Mouse (Mus musculus) ES-Bruce4 (cell line): ENCODE data around the gene Usp20. TPM values are rescaled to one million over a fixed set of nuclear protein-coding genes. Genes with fewer than 3 reads are reported as not detected.

Experiments used
- H3K27ac ChIP-seq: 2 replicates; pipeline ENCODE4 v1.5.1; 2012; ENCODE audit warnings: low read length, inconsistent platforms; ENCODE audit not compliant: insufficient read depth
- H3K27me3 ChIP-seq: 2 replicates; pipeline ENCODE4 v1.6.1; 2012; ENCODE audit warnings: mild to moderate bottlenecking, low read length, inconsistent platforms; ENCODE audit not compliant: control insufficient read depth, poor library complexity, insufficient read depth, severe bottlenecking
- H3K36me3 ChIP-seq: 2 replicates; pipeline ENCODE4 v1.6.1; 2012; ENCODE audit warnings: inconsistent platforms, mild to moderate bottlenecking, low read length, moderate library complexity; ENCODE audit not compliant: control insufficient read depth, poor library complexity, insufficient read depth, severe bottlenecking
- H3K4me1 ChIP-seq: one replicate; pipeline ENCODE4 v1.8.1; 2011; ENCODE audit warnings: low read length; ENCODE audit not compliant: control insufficient read depth, insufficient read depth
- H3K4me3 ChIP-seq: 2 replicates; pipeline ENCODE4 v1.5.1; 2011; ENCODE audit warnings: low read depth, mild to moderate bottlenecking, low read length
- H3K9ac ChIP-seq: 2 replicates; pipeline ENCODE4 v1.6.1; 2012; ENCODE audit warnings: low read depth, mild to moderate bottlenecking, inconsistent platforms; ENCODE audit not compliant: poor library complexity, severe bottlenecking
- H3K9me3 ChIP-seq: replicated peaks from 2 replicates; pipeline ENCODE4 v1.6.1; 2012; ENCODE audit warnings: mild to moderate bottlenecking, low read length, inconsistent platforms; ENCODE audit not compliant: control insufficient read depth, poor library complexity, insufficient read depth, severe bottlenecking
- CTCF ChIP-seq: IDR thresholded peaks from one replicate; pipeline ENCODE4 v1.8.1; 2011; ENCODE audit warnings: low read depth, low read length
- EP300 ChIP-seq: IDR thresholded peaks from 2 replicates; pipeline ENCODE4 v1.6.1; 2011; ENCODE audit warnings: low read depth, low read length; ENCODE audit not compliant: insufficient read depth
- POLR2A ChIP-seq: IDR thresholded peaks from one replicate; pipeline ENCODE4 v1.8.1; 2011; ENCODE audit warnings: low read length; ENCODE audit not compliant: insufficient read depth
- polyA plus RNA-seq: library from polyadenylated mRNA; stranded (reverse); fragments of >200 nt; gene quantifications from 2 replicates; pipeline ENCODE4 v1.2.4, GENCODE M21; 2011; ENCODE audit warnings: low read depth; ENCODE audit not compliant: missing spikeins, insufficient read depth, insufficient read length

Gene Usp20
- polyA plus RNA-seq, 1 experiment: 7.2 TPM

- Histone ChIP-seq H3K36me3 (peaks cover 10% of the 10 kb centered on the region), H3K27ac (no peak overlapping the region), H3K27me3 (no peaks in the 10 kb centered on the region), H3K9ac (no peak overlapping the region), H3K4me1 (peaks cover 8% of the 10 kb centered on the region), H3K9me3 (no peaks in the 10 kb centered on the region), H3K4me3 (no peak overlapping the region)
- TF ChIP-seq CTCF (no peak), POLR2A (no peak), EP300 (no peak)
Measured at GRCm38 (mm10) chr2:31040487-31040886, 58.4 kb downstream of the Usp20 start.

DNA sequence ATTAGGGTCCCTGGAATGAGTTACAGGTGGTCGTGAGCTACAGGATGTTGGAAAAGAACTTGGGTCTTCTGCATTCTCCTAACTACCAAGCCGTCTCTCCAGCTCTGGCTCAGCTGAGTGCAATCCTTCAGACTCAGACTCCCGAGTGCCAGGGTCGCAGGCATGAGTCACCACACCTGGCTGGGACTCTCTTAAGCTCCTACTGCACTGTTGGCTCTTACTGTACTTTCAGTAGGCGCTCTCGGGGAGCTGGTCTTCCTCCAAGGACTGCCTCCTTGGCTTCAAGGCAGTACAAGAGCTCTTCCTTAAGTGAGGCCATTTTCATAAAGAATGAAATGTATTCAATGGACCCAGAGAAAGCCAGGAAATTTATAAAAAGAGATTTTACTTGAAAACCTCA is 59.3 kb downstream of the Usp20 start:
- Histone ChIP-seq H3K27me3 (no peaks in the 10 kb centered on the region), H3K9ac (no peak overlapping the region), H3K4me1 (peaks cover 8% of the 10 kb centered on the region), H3K27ac (no peak overlapping the region), H3K9me3 (no peaks in the 10 kb centered on the region), H3K36me3 (peaks cover 3% of the 10 kb centered on the region; the same call in 1 of the 2 replicates), H3K4me3 (no peak overlapping the region)
- TF ChIP-seq CTCF (no peak), EP300 (no peak), POLR2A (no peak)

- Histone ChIP-seq H3K4me1 (peaks cover 8% of the 10 kb centered on the region), H3K27me3 (no peaks in the 10 kb centered on the region), H3K9me3 (no peaks in the 10 kb centered on the region), H3K9ac (no peak overlapping the region), H3K36me3 (no peaks in the 10 kb centered on the region; the same call in 1 of the 2 replicates), H3K4me3 (no peak overlapping the region), H3K27ac (peak overlapping the region; percentile 35; the same call in 1 of the 2 replicates)
- TF ChIP-seq EP300: peak; percentile 96
- TF ChIP-seq CTCF: no peak
Measured at GRCm38 (mm10) chr2:31042881-31043280, 60.8 kb downstream of the Usp20 start.

- Histone ChIP-seq H3K36me3 (no peaks in the 10 kb centered on the region), H3K4me1 (peaks cover 8% of the 10 kb centered on the region), H3K27me3 (no peaks in the 10 kb centered on the region), H3K9ac (no peak overlapping the region), H3K27ac (no peak overlapping the region), H3K4me3 (no peak overlapping the region), H3K9me3 (no peaks in the 10 kb centered on the region)
- TF ChIP-seq CTCF (no peak), POLR2A (no peak), EP300 (no peak)
Measured at GRCm38 (mm10) chr2:31043856-31044255, 61.8 kb downstream of the Usp20 start.

- H3K9me3 ChIP-seq: no peaks in the 10 kb centered on the region
- no peak overlapping the region for H3K9ac ChIP-seq
- H3K36me3 ChIP-seq: peaks cover under 1% of the 10 kb centered on the region; the same call in 1 of the 2 replicates
- TF ChIP-seq CTCF (no peak), EP300 (no peak), POLR2A (no peak)
- H3K27ac ChIP-seq: no peak overlapping the region
- H3K4me1 ChIP-seq: peaks cover 3% of the 10 kb centered on the region
- H3K27me3 ChIP-seq: no peaks in the 10 kb centered on the region
- no peak overlapping the region for H3K4me3 ChIP-seq
Measured at GRCm38 (mm10) chr2:31048037-31048436, 66.0 kb downstream of the Usp20 start.

GRCm38 (mm10) chr2:31052441-31052840 is 70.4 kb downstream of the Usp20 start:
- H3K9me3 ChIP-seq: no peaks in the 10 kb centered on the region
- no peak overlapping the region for H3K4me3 ChIP-seq
- no peak overlapping the region for H3K9ac ChIP-seq
- H3K27me3 ChIP-seq: no peaks in the 10 kb centered on the region
- H3K36me3 ChIP-seq: peaks cover 24% of the 10 kb centered on the region
- no peak overlapping the region for H3K27ac ChIP-seq
- no peak for TF ChIP-seq CTCF
- no peak for TF ChIP-seq POLR2A
- no peaks in the 10 kb centered on the region for H3K4me1 ChIP-seq
